Mouse (Mus musculus) liver, postnatal 0 days (tissue): ENCODE results near the gene Cmc4.

ENCODE experiments used
- CTCF ChIP-seq: sonication (generic); IDR thresholded peaks from 2 replicates; pipeline ENCODE4 v1.5.1; 2016; ENCODE audit warnings: antibody characterized with exemption, low read depth
- EP300 ChIP-seq: IDR thresholded peaks from 2 replicates; pipeline ENCODE4 v1.6.1; 2016; ENCODE audit warnings: antibody characterized with exemption, low read depth, mild to moderate bottlenecking

DNA sequence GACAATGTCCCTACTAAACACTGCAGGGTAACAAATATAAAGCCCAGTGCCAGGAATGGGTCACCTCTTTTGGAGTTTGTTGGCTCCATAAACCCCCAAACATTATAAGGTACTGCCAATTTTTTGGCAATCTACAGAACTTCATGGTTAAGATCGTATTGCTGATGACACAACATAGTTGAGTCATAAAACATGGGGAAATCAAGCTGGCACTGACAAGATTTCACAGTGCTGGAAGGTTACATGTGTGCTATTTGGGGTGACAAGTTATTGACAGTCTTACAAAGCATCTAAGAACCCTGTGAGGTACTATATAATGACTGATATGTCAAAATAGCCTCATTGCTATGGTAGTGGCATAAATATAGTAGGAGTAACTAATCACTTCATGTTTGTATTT, 35.2 kb downstream of the Cmc4 start:
- TF ChIP-seq CTCF = no peak
- TF ChIP-seq EP300 = no peak
